In genomic region chr11:50457111-50457911, GRCm38 (mm10) we compare ENCODE assay signal across 8 mouse cellular contexts. TPM values are rescaled to one million over a fixed set of nuclear protein-coding genes. Genes with fewer than 3 reads are reported as not detected.
DNase-seq lines count a peak whose midpoint lies in the region; ATAC-seq lines count a peak whose summit lies in the region.

No protein-coding gene starts in this region.

- DNase-seq in cerebellum, postnatal 36 days = peak; percentile 6 to 7
- DNase-seq in cerebellum, adult 11-12 months = no peak
- DNase-seq in adrenal gland, postnatal 25 days = peak; percentile 57
- peak; percentile 21 for DNase-seq in heart, adult 8-10 months (ENCODE audit: low spot score)
- peak; percentile 51 for DNase-seq in kidney, adult 18-20 months
- DNase-seq in lung, postnatal 14 days = peak; percentile 35
- DNase-seq in testis, postnatal 10 days (ENCODE audit: low spot score) = peak; percentile 56

- ATAC-seq in CD4-positive, CD25-positive, alpha-beta regulatory T cell, adult 4 months = no peak

RNA-seq across cellular contexts. Expression of gene Rufy1, which starts 26.4 kb away (rescaled TPM):
- total RNA-seq in adrenal gland, postnatal 25 days (2021) = 37.8 and 41.8 TPM in 2 replicates
- 10 to 100 TPM; 27.5 to 34.9 (median 30.2) TPM for total RNA-seq in heart, adult 8-10 months (2022)
- polyA plus RNA-seq in CD4-positive, CD25-positive, alpha-beta regulatory T cell, adult 4 months (2017; shearing (Covaris generic)) = 10 to 100 TPM; 11.9 to 15.4 TPM
